In the genomic region with DNA sequence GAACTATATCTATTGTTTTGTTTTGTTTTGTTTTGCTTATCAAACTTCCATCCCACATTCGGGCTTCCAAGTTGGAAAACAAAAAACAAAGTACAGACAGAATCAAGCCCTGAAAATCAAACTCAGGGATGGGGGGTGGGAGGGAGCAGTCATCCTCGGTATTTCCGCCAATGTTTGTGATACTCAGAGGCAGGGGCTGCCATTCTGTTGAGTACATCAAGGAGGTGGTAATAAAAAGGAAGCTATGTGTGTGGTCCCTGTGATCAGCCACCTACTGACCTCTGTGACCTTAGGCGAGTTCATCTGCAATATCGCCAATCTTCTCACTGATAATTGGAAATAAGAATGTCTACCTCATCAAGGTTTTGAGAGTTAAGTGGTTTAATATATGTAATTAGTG, we compare ENCODE assay signal across 8 mouse cellular contexts. TPM values are rescaled to one million over a fixed set of nuclear protein-coding genes. Genes with fewer than 3 reads are reported as not detected.
A peak's percentile ranks its signal among the peaks of the same experiment; 100 is the strongest.
DNase-seq lines count a peak whose midpoint lies in the region; ATAC-seq and TF ChIP-seq lines count a peak whose summit lies in the region.

No protein-coding gene starts in this region.

- TF ChIP-seq CTCF in kidney, postnatal 0 days (IDR thresholded peaks at IDR 0.05; ENCODE audit: low read depth): no peak

- no peaks in the 10 kb centered on the region for H3K9me3 ChIP-seq in kidney, postnatal 0 days (replicated peaks; ENCODE audit: low read length)
- H3K9me3 ChIP-seq in hindbrain, embryonic 15.5 days: no peaks in the 10 kb centered on the region
- H3K9me3 ChIP-seq in midbrain, embryonic 15.5 days: no peaks in the 10 kb centered on the region

- no peak for ATAC-seq in kidney, postnatal 0 days (replicated peaks; ENCODE audit: low FRiP score, low read depth)
- ATAC-seq in hindbrain, embryonic 15.5 days (ENCODE audit: low FRiP score, low read depth): no peak
- peak; percentile 19; the same call in 1 of the 2 replicates for ATAC-seq in midbrain, embryonic 15.5 days (replicated peaks)

- no peaks in the 10 kb centered on the region for H3K27me3 ChIP-seq in kidney, postnatal 0 days (ENCODE audit: insufficient read depth, low read length)
- no peaks in the 10 kb centered on the region for H3K27me3 ChIP-seq in hindbrain, embryonic 15.5 days
- no peaks in the 10 kb centered on the region for H3K27me3 ChIP-seq in midbrain, embryonic 15.5 days (replicated peaks)

- H3K4me1 ChIP-seq in kidney, postnatal 0 days (replicated peaks; ENCODE audit: insufficient read depth, low read length): no peaks in the 10 kb centered on the region
- peaks cover 3% of the 10 kb centered on the region; the same call in 1 of the 2 replicates for H3K4me1 ChIP-seq in brown adipose tissue, adult 24 weeks (ENCODE audit: control insufficient read depth, insufficient read depth, insufficient read length, low read length)
- peaks cover 18% of the 10 kb centered on the region for H3K4me1 ChIP-seq in hindbrain, embryonic 15.5 days (replicated peaks)
- H3K4me1 ChIP-seq in midbrain, embryonic 15.5 days: peaks cover 13% of the 10 kb centered on the region

- H3K27ac ChIP-seq in kidney, postnatal 0 days: no peak overlapping the region
- H3K27ac ChIP-seq in brown adipose tissue, adult 24 weeks (replicated peaks; ENCODE audit: low read depth, low read length): peak overlapping the region; percentile 45
- H3K27ac ChIP-seq in hindbrain, embryonic 15.5 days (replicated peaks): no peak overlapping the region
- no peak overlapping the region for H3K27ac ChIP-seq in midbrain, embryonic 15.5 days

- WGBS in kidney, postnatal 0 days: 16% methylated on average over 5 of the region's 5 CpGs
- WGBS in hindbrain, embryonic 15.5 days: 30% methylated on average over 5 of the region's 5 CpGs
- WGBS in midbrain, embryonic 15.5 days: 34% methylated on average over 5 of the region's 5 CpGs

- H3K4me3 ChIP-seq in kidney, postnatal 0 days (replicated peaks; ENCODE audit: low read depth, low read length): peak overlapping the region; percentile 94
- H3K4me3 ChIP-seq in brown adipose tissue, adult 24 weeks (ENCODE audit: insufficient read depth, low read depth, low read length): peak overlapping the region; percentile 46
- H3K4me3 ChIP-seq in hindbrain, embryonic 15.5 days: peak overlapping the region; percentile 90
- peak overlapping the region; percentile 75 for H3K4me3 ChIP-seq in midbrain, embryonic 15.5 days

- H3K4me2 ChIP-seq in kidney, postnatal 0 days (ENCODE audit: low read length): peak overlapping the region; percentile 51
- H3K4me2 ChIP-seq in hindbrain, embryonic 15.5 days: peak overlapping the region; percentile 53
- H3K4me2 ChIP-seq in midbrain, embryonic 15.5 days: peak overlapping the region; percentile 48

- no peak overlapping the region for H3K9ac ChIP-seq in kidney, postnatal 0 days (ENCODE audit: low read depth, low read length)
- no peak overlapping the region for H3K9ac ChIP-seq in hindbrain, embryonic 15.5 days
- H3K9ac ChIP-seq in midbrain, embryonic 15.5 days: no peak overlapping the region

- DNase-seq in kidney, postnatal 0 days (ENCODE audit: low spot score): no peak
- no peak for DNase-seq in kidney, postnatal 14 days
- DNase-seq in frontal cortex, postnatal 14 days (ENCODE audit: low spot score in 2 of 2): no peak
- no peak for DNase-seq in layer of hippocampus, postnatal 36 days
- no peak for DNase-seq in cerebellum, postnatal 14 days

- 0 out of 2 replicates have a peak, but pooled peaks cover 4% of the 10 kb centered on the region for H3K36me3 ChIP-seq in kidney, postnatal 0 days (ENCODE audit: insufficient read depth, low read length)
- H3K36me3 ChIP-seq in hindbrain, embryonic 15.5 days: no peaks in the 10 kb centered on the region
- H3K36me3 ChIP-seq in midbrain, embryonic 15.5 days (replicated peaks): no peaks in the 10 kb centered on the region

RNA-seq across cellular contexts. Expression of a gene that starts 0.3 kb away (rescaled TPM):
- polyA plus RNA-seq in kidney, postnatal 0 days (2015; fragmentation: Nextera tagmentation; extraction: Ambion mirVana): 173 and 176 TPM in 2 replicates
- 26.0 and 30.4 TPM in 2 replicates for polyA plus RNA-seq in brown adipose tissue, adult 24 weeks (2012; ENCODE audit: insufficient read depth, insufficient read length, missing spikeins)
- polyA plus RNA-seq in hindbrain, embryonic 15.5 days (2015; fragmentation: Nextera tagmentation; extraction: Ambion mirVana): 44.3 and 45.1 TPM in 2 replicates
- polyA plus RNA-seq in midbrain, embryonic 15.5 days (2015; fragmentation: Nextera tagmentation; extraction: Ambion mirVana): 41.8 and 42.8 TPM in 2 replicates
- total RNA-seq in layer of hippocampus, postnatal 36 days (2021): 10 to 100 TPM; 64.9 to 67.7 TPM

RNA-seq across cellular contexts. Expression of a gene that starts 21.5 kb away (rescaled TPM):
- not detected in 2 replicates for polyA plus RNA-seq in kidney, postnatal 0 days (2015; fragmentation: Nextera tagmentation; extraction: Ambion mirVana)
- not detected in 2 replicates for polyA plus RNA-seq in brown adipose tissue, adult 24 weeks (2012; ENCODE audit: insufficient read depth, insufficient read length, missing spikeins)
- polyA plus RNA-seq in hindbrain, embryonic 15.5 days (2015; fragmentation: Nextera tagmentation; extraction: Ambion mirVana): not detected in 2 replicates
- not detected in 2 replicates for polyA plus RNA-seq in midbrain, embryonic 15.5 days (2015; fragmentation: Nextera tagmentation; extraction: Ambion mirVana)
- not detected for total RNA-seq in layer of hippocampus, postnatal 36 days (2021)

RNA-seq across cellular contexts. Expression of a gene that starts 35.2 kb away (rescaled TPM):
- polyA plus RNA-seq in kidney, postnatal 0 days (2015; fragmentation: Nextera tagmentation; extraction: Ambion mirVana): 0.11 and 0.22 TPM in 2 replicates
- not detected in 2 replicates for polyA plus RNA-seq in brown adipose tissue, adult 24 weeks (2012; ENCODE audit: insufficient read depth, insufficient read length, missing spikeins)
- 0.08 and 0.17 TPM in 2 replicates for polyA plus RNA-seq in hindbrain, embryonic 15.5 days (2015; fragmentation: Nextera tagmentation; extraction: Ambion mirVana)
- 0.10 TPM in 1 of 2 replicates, not detected in the other for polyA plus RNA-seq in midbrain, embryonic 15.5 days (2015; fragmentation: Nextera tagmentation; extraction: Ambion mirVana)
- total RNA-seq in layer of hippocampus, postnatal 36 days (2021): 1 to 10 TPM; 2.1 to 2.2 TPM

RNA-seq across cellular contexts. Expression of a gene that starts 54.2 kb away (rescaled TPM):
- 0.04 and 0.06 TPM in 2 replicates for polyA plus RNA-seq in kidney, postnatal 0 days (2015; fragmentation: Nextera tagmentation; extraction: Ambion mirVana)
- not detected in 2 replicates for polyA plus RNA-seq in brown adipose tissue, adult 24 weeks (2012; ENCODE audit: insufficient read depth, insufficient read length, missing spikeins)
- polyA plus RNA-seq in hindbrain, embryonic 15.5 days (2015; fragmentation: Nextera tagmentation; extraction: Ambion mirVana): 0.10 and 0.13 TPM in 2 replicates
- polyA plus RNA-seq in midbrain, embryonic 15.5 days (2015; fragmentation: Nextera tagmentation; extraction: Ambion mirVana): 0.10 and 0.22 TPM in 2 replicates
- total RNA-seq in layer of hippocampus, postnatal 36 days (2021): under 1 TPM; 0.27 to 0.30 TPM
